Mouse (Mus musculus) cerebellum, adult 2 months (tissue): ENCODE measurements around the gene Gad1.

Experiments
- CTCF ChIP-seq: fragments of 200-500 bp; IDR thresholded peaks from 2 replicates; pipeline ENCODE4 v1.5.1; 2011; ENCODE audit warnings: low read depth, mild to moderate bottlenecking, control low read depth, low read length, moderate library complexity, borderline replicate concordance; ENCODE audit not compliant: insufficient read depth
- POLR2A ChIP-seq: fragments of 200-500 bp; IDR thresholded peaks from 2 replicates; pipeline ENCODE4 v1.6.1; 2011; ENCODE audit warnings: low read length, control low read depth, borderline replicate concordance; ENCODE audit not compliant: insufficient read depth

DNA sequence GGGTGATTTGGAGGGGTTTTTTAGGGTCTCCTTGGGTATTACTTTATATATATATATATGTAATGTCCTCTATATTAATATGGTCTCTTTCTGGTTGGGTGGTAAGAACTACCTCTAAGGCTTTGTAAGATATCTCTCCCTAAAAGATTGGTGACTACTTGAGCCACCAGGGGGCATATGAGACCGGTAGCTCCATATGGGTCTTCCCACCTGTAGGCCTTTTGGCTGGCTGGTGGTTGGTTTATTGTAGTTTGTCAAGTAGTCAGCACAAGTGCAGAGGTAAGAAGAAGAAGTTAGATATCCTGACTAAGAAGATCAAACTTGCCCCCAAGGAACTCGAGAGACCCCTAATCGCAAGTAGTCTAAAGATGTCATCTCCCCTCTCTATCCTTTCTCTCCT is 954 bp downstream of the Gad1 start:
- TF ChIP-seq POLR2A = no peak
- no peak for TF ChIP-seq CTCF
